In genomic region chr3:103915509-103915896, GRCm38 (mm10) we compare ENCODE assay signal across 8 mouse cellular contexts. TPM values are rescaled to one million over a fixed set of nuclear protein-coding genes. Genes with fewer than 3 reads are reported as not detected.
DNase-seq lines count a peak whose midpoint lies in the region; ATAC-seq and TF ChIP-seq lines count a peak whose summit lies in the region.

No protein-coding gene starts in this region.

- H3K9me3 ChIP-seq in kidney, embryonic 16.5 days (ENCODE audit: low read length) = no peaks in the 10 kb centered on the region
- H3K9me3 ChIP-seq in hindbrain, embryonic 16.5 days (ENCODE audit: control insufficient read depth, low read length) = no peaks in the 10 kb centered on the region

- peaks cover 54% of the 10 kb centered on the region for H3K79me2 ChIP-seq in myocyte (ENCODE audit: control insufficient read depth, insufficient read depth)

- H3K9ac ChIP-seq in kidney, embryonic 16.5 days (replicated peaks; ENCODE audit: low read length) = peak overlapping the region; percentile 98
- H3K9ac ChIP-seq in hindbrain, embryonic 16.5 days (ENCODE audit: low read depth, low read length) = peak overlapping the region; percentile 97

- H3K27me3 ChIP-seq in kidney, embryonic 16.5 days (ENCODE audit: insufficient read depth, low read length) = no peaks in the 10 kb centered on the region
- no peaks in the 10 kb centered on the region for H3K27me3 ChIP-seq in hindbrain, embryonic 16.5 days (replicated peaks; ENCODE audit: control insufficient read depth, insufficient read depth, low read length)
- H3K27me3 ChIP-seq in myocyte (ENCODE audit: control insufficient read depth, insufficient read depth, insufficient read length) = no peaks in the 10 kb centered on the region

- DNase-seq in kidney, adult 11 months = no peak
- DNase-seq in layer of hippocampus, postnatal 14 days (ENCODE audit: low spot score in 2 of 2) = no peak
- no peak for DNase-seq in frontal cortex, postnatal 25 days (ENCODE audit: low spot score in 2 of 2)

- no peak for TF ChIP-seq POLR2A in bone marrow macrophage, adult 2 months (IDR thresholded peaks at IDR 0.05; ENCODE audit: borderline replicate concordance, low read depth, low read length)
- no peak for TF ChIP-seq POLR2A in myocyte (IDR thresholded peaks at IDR 0.05; ENCODE audit: insufficient read length, low read depth)

- WGBS in kidney, embryonic 16.5 days = 3% methylated on average over 7 of the region's 7 CpGs
- WGBS in hindbrain, embryonic 16.5 days = 5% methylated on average over 7 of the region's 7 CpGs

- H3K4me1 ChIP-seq in kidney, embryonic 16.5 days (ENCODE audit: insufficient read depth, low read length) = peaks cover 13% of the 10 kb centered on the region
- peaks cover 11% of the 10 kb centered on the region for H3K4me1 ChIP-seq in bone marrow macrophage, adult 2 months (ENCODE audit: control insufficient read depth, insufficient read depth, low read length)
- peaks cover 11% of the 10 kb centered on the region for H3K4me1 ChIP-seq in hindbrain, embryonic 16.5 days (ENCODE audit: control insufficient read depth, insufficient read depth, low read depth, low read length)

- no peak overlapping the region for H3K27ac ChIP-seq in kidney, embryonic 16.5 days (ENCODE audit: low read length)
- H3K27ac ChIP-seq in bone marrow macrophage, adult 2 months (ENCODE audit: insufficient read depth, low read depth, low read length) = peak overlapping the region; percentile 61
- H3K27ac ChIP-seq in hindbrain, embryonic 16.5 days (ENCODE audit: low read depth, low read length) = peak overlapping the region; percentile 95

- ATAC-seq in kidney, embryonic 16.5 days (ENCODE audit: low FRiP score, low TSS enrichment) = no peak
- ATAC-seq in hindbrain, embryonic 16.5 days = no peak
- no peak for ATAC-seq in frontal cortex, adult (ENCODE audit: low TSS enrichment)

- TF ChIP-seq CTCF in bone marrow macrophage, adult 2 months (IDR thresholded peaks at IDR 0.05; ENCODE audit: low read depth, low read length) = no peak

- H3K4me2 ChIP-seq in kidney, embryonic 16.5 days (replicated peaks; ENCODE audit: low read depth, low read length) = peak overlapping the region; percentile 61
- H3K4me2 ChIP-seq in hindbrain, embryonic 16.5 days (ENCODE audit: low read length) = peak overlapping the region; percentile 81
- H3K4me2 ChIP-seq in myocyte (ENCODE audit: low read depth) = peak overlapping the region; percentile 96

- H3ac ChIP-seq in myocyte (ENCODE audit: control insufficient read depth, insufficient read length) = peak overlapping the region; percentile 39

- peak overlapping the region; percentile 100 for H3K4me3 ChIP-seq in kidney, embryonic 16.5 days (ENCODE audit: low read length)
- peak overlapping the region; percentile 94 for H3K4me3 ChIP-seq in bone marrow macrophage, adult 2 months (ENCODE audit: insufficient read depth, low read length)
- H3K4me3 ChIP-seq in hindbrain, embryonic 16.5 days (ENCODE audit: low read length) = peak overlapping the region; percentile 100
- H3K4me3 ChIP-seq in myocyte = peak overlapping the region; percentile 95

- no peaks in the 10 kb centered on the region for H3K36me3 ChIP-seq in kidney, embryonic 16.5 days (ENCODE audit: insufficient read depth, low read length)
- no peaks in the 10 kb centered on the region for H3K36me3 ChIP-seq in hindbrain, embryonic 16.5 days (ENCODE audit: control insufficient read depth, insufficient read depth, low read length)
- no peaks in the 10 kb centered on the region for H3K36me3 ChIP-seq in myocyte (ENCODE audit: control insufficient read depth, insufficient read depth)

TF ChIP-seq in myocyte, 11 proteins besides CTCF, POLR2A, EP300 and RAD21:
- TF ChIP-seq CEBPB (IDR thresholded peaks at IDR 0.05; ENCODE audit: insufficient read depth, poor library complexity, severe bottlenecking) = no peak
- TF ChIP-seq REST (IDR thresholded peaks at IDR 0.05; ENCODE audit: insufficient read depth, insufficient read length) = no peak
- no peak for TF ChIP-seq TCF3 (IDR thresholded peaks at IDR 0.05; ENCODE audit: insufficient read length, low read depth)
- no peak for TF ChIP-seq MAX (IDR thresholded peaks at IDR 0.05; ENCODE audit: low read depth)
- TF ChIP-seq MYOG (IDR thresholded peaks at IDR 0.05; ENCODE audit: control insufficient read depth in 1 of 3, insufficient read depth in 1 of 3, insufficient read length in 2 of 3, low read depth in 2 of 3) = no peak
- TF ChIP-seq USF1 (IDR thresholded peaks at IDR 0.05; ENCODE audit: low read depth) = no peak

RNA-seq across cellular contexts. Expression of gene Rsbn1, which starts 1.6 kb away (rescaled TPM):
- 8.9 TPM in 2 replicates for polyA plus RNA-seq in kidney, embryonic 16.5 days (2015; fragmentation: Nextera tagmentation; extraction: Ambion mirVana)
- polyA plus RNA-seq in bone marrow macrophage, adult 2 months (2012; ENCODE audit: insufficient read depth, insufficient read length, missing spikeins) = 12.6 and 13.4 TPM in 2 replicates
- 15.4 and 17.4 TPM in 2 replicates for polyA plus RNA-seq in hindbrain, embryonic 16.5 days (2015; fragmentation: Nextera tagmentation; extraction: Ambion mirVana)
- polyA plus RNA-seq in myocyte (2012; fragmentation: generic; extraction: Trizol) = 3.0 TPM
- total RNA-seq in layer of hippocampus, postnatal 14 days (2021) = 10 to 100 TPM; 16.5 to 17.3 TPM

RNA-seq across cellular contexts. Expression of gene Phtf1, which starts 52.4 kb away (rescaled TPM):
- 25.9 and 26.8 TPM in 2 replicates for polyA plus RNA-seq in kidney, embryonic 16.5 days (2015; fragmentation: Nextera tagmentation; extraction: Ambion mirVana)
- 14.0 and 15.6 TPM in 2 replicates for polyA plus RNA-seq in bone marrow macrophage, adult 2 months (2012; ENCODE audit: insufficient read depth, insufficient read length, missing spikeins)
- 19.4 and 22.3 TPM in 2 replicates for polyA plus RNA-seq in hindbrain, embryonic 16.5 days (2015; fragmentation: Nextera tagmentation; extraction: Ambion mirVana)
- polyA plus RNA-seq in myocyte (2012; fragmentation: generic; extraction: Trizol) = 5.5 TPM
- total RNA-seq in layer of hippocampus, postnatal 14 days (2021) = 10 to 100 TPM; 39.2 to 39.7 TPM

RNA-seq across cellular contexts. Expression of gene Ptpn22, which starts 55.9 kb away (rescaled TPM):
- polyA plus RNA-seq in kidney, embryonic 16.5 days (2015; fragmentation: Nextera tagmentation; extraction: Ambion mirVana) = 0.80 and 0.82 TPM in 2 replicates
- 76.0 and 78.0 TPM in 2 replicates for polyA plus RNA-seq in bone marrow macrophage, adult 2 months (2012; ENCODE audit: insufficient read depth, insufficient read length, missing spikeins)
- 0.43 and 0.59 TPM in 2 replicates for polyA plus RNA-seq in hindbrain, embryonic 16.5 days (2015; fragmentation: Nextera tagmentation; extraction: Ambion mirVana)
- polyA plus RNA-seq in myocyte (2012; fragmentation: generic; extraction: Trizol) = 5.3 TPM
- total RNA-seq in layer of hippocampus, postnatal 14 days (2021) = 1 to 10 TPM; 1.2 to 1.5 TPM

Comparison
In these comparisons a context has a peak if more than half of its experiments do, and no peak if none do; other contexts are left out.
1. RNA of gene Ptpn22, which starts 55.9 kb away (polyA plus RNA-seq): 76.0 to 78.0 TPM in bone marrow macrophage, adult 2 months; 5.3 TPM in myocyte (single experiment), 0.80 to 0.82 TPM in kidney, embryonic 16.5 days and 0.43 to 0.59 TPM in hindbrain, embryonic 16.5 days; every median in the first group is over 10 times any median in the second.
2. Peak in every context shown above with its lines, with median percentiles within 50 percentile points of each other: H3K4me2 ChIP-seq and H3K4me3 ChIP-seq.